Mouse (Mus musculus): ENCODE data around the gene P4htm. TPM values are rescaled to one million over a fixed set of nuclear protein-coding genes. Genes with fewer than 3 reads are reported as not detected.

P4htm gene
- total and polyA plus RNA-seq, 2 experiments from 2014 or later: 48.7 to 65.8 TPM

DNA sequence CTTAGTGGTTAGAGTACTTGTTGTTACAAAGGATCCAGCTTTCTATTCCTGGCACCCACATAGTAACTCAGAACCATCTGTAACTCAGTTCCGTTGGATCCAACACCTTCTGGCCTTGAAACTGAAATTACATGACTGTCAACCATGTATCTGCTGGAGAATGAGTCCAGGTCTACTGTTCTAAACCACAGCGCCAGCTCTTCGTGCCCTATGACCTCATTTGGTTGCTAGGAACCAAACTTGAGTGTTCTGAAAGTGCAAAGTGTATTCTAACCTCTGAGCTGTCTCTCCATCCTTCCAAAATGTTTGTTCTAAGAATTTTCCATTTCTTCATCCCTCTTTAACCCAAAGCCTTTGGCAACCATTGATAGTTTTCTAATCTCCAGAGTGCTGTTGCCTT is 51.5 kb downstream of the P4htm start:
- H3K27ac ChIP-seq (ENCODE audit: low read depth, low read length): no peak overlapping the region
- DNase-seq (ENCODE audit: low spot score): no peak
- no peak overlapping the region for H3K4me2 ChIP-seq (ENCODE audit: low read depth, low read length, poor library complexity, severe bottlenecking)
- 97% methylated on average over 3 of the region's 3 CpGs for WGBS
- ATAC-seq (ENCODE audit: low FRiP score): no peak
- no peak overlapping the region for H3K4me3 ChIP-seq (ENCODE audit: low read depth, low read length)
- H3K9ac ChIP-seq (replicated peaks; ENCODE audit: low read length, poor library complexity, severe bottlenecking): no peak overlapping the region
- H3K27me3 ChIP-seq (ENCODE audit: insufficient read depth, low read length): no peaks in the 10 kb centered on the region
- H3K36me3 ChIP-seq (ENCODE audit: insufficient read depth, low read length): peaks cover 59% of the 10 kb centered on the region
- TF ChIP-seq CTCF (IDR thresholded peaks at IDR 0.05): no peak
- H3K9me3 ChIP-seq (ENCODE audit: low read length): no peaks in the 10 kb centered on the region
- H3K4me1 ChIP-seq (ENCODE audit: insufficient read depth, low read length): no peaks in the 10 kb centered on the region

DNA sequence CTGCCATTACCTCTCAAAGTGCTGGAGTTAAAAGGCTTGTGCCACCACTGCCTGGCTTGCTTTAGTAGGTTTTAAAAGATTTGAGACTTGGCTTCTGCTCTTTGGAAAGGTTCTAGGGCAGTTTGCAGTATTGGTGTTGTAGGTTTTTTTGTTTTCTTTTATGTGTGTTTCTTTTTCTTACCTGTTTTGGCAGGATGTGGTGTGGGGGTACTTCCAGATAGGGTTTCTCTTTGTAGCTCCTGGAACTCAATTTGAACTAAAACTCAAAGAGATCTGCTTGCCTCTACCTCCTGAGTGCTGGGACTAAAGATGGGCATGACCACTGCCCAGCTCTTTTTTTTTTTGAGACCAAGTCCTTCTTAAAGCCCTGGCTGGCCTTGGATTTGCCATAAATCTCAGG is 56.6 kb downstream of the P4htm start:
- no peak for TF ChIP-seq CTCF (IDR thresholded peaks at IDR 0.05)
- Histone ChIP-seq H3K27ac (ENCODE audit: low read depth, low read length) (no peak overlapping the region), H3K4me2 (ENCODE audit: low read depth, low read length, poor library complexity, severe bottlenecking) (no peak overlapping the region), H3K27me3 (ENCODE audit: insufficient read depth, low read length) (no peaks in the 10 kb centered on the region), H3K4me1 (ENCODE audit: insufficient read depth, low read length) (no peaks in the 10 kb centered on the region), H3K9me3 (ENCODE audit: low read length) (no peaks in the 10 kb centered on the region), H3K9ac (replicated peaks; ENCODE audit: low read length, poor library complexity, severe bottlenecking) (no peak overlapping the region), H3K36me3 (ENCODE audit: insufficient read depth, low read length) (peaks cover 58% of the 10 kb centered on the region), H3K4me3 (ENCODE audit: low read depth, low read length) (no peak overlapping the region)
- ATAC-seq (ENCODE audit: low FRiP score) (no peak), DNase-seq (ENCODE audit: low spot score) (no peak)

DNA sequence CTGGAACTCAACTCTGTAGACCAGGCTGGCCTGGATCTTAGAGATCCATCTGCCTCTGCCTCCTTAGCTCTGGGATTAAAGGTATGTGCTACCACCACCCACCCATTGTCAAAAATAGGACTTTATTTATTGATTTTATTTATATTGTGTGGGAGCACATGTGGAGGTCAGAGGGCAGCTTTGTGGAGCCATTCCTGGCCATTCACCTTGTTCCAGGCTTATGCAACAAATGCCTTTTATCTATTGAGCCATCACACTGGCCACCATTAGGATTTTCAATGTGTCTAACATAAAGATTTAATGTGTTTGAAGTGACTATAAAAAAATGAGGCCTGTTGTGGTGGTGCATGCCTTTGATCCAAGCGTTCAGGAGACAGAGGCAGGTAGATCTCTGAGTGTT is 66.0 kb downstream of the P4htm start:
- H3K27ac ChIP-seq (ENCODE audit: low read depth, low read length): no peak overlapping the region
- 93% methylated on average over 1 of the region's 1 CpGs for WGBS
- no peaks in the 10 kb centered on the region for H3K27me3 ChIP-seq (ENCODE audit: insufficient read depth, low read length)
- DNase-seq (ENCODE audit: low spot score) (no peak), ATAC-seq (ENCODE audit: low FRiP score) (no peak)
- no peaks in the 10 kb centered on the region for H3K4me1 ChIP-seq (ENCODE audit: insufficient read depth, low read length)
- no peak overlapping the region for H3K4me3 ChIP-seq (ENCODE audit: low read depth, low read length)
- TF ChIP-seq CTCF (IDR thresholded peaks at IDR 0.05): no peak
- no peaks in the 10 kb centered on the region for H3K9me3 ChIP-seq (ENCODE audit: low read length)
- H3K4me2 ChIP-seq (ENCODE audit: low read depth, low read length, poor library complexity, severe bottlenecking): no peak overlapping the region
- no peak overlapping the region for H3K9ac ChIP-seq (replicated peaks; ENCODE audit: low read length, poor library complexity, severe bottlenecking)
- peaks cover 44% of the 10 kb centered on the region for H3K36me3 ChIP-seq (ENCODE audit: insufficient read depth, low read length)

DNA sequence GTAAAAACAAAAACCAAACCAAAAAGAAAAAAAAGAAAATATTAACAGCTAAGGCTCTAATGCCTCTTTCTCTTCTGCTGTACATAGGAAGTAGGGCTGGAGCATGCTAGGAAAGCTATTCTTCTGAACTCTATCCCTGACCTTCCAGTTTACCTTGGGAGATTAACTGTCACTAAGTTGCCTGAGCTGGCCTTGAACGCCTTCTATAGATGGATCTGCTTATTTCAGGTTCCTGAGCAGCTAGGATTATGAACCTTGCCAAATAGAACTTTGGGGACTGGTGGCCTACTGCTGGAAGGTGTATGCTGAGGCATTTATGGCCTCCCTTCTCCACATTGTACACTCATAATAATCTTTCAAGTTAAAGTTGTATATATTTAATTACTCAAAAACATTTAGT is 66.5 kb downstream of the P4htm start:
- H3K36me3 ChIP-seq (ENCODE audit: insufficient read depth, low read length): peaks cover 39% of the 10 kb centered on the region
- H3K4me3 ChIP-seq (ENCODE audit: low read depth, low read length): no peak overlapping the region
- H3K9ac ChIP-seq (replicated peaks; ENCODE audit: low read length, poor library complexity, severe bottlenecking): no peak overlapping the region
- H3K27me3 ChIP-seq (ENCODE audit: insufficient read depth, low read length): no peaks in the 10 kb centered on the region
- H3K4me2 ChIP-seq (ENCODE audit: low read depth, low read length, poor library complexity, severe bottlenecking): no peak overlapping the region
- ATAC-seq (ENCODE audit: low FRiP score) (no peak), DNase-seq (ENCODE audit: low spot score) (no peak)
- no peak overlapping the region for H3K27ac ChIP-seq (ENCODE audit: low read depth, low read length)
- TF ChIP-seq CTCF (IDR thresholded peaks at IDR 0.05): no peak
- 82% methylated on average over 1 of the region's 1 CpGs for WGBS
- H3K9me3 ChIP-seq (ENCODE audit: low read length): no peaks in the 10 kb centered on the region
- no peaks in the 10 kb centered on the region for H3K4me1 ChIP-seq (ENCODE audit: insufficient read depth, low read length)

MicroRNA genes within 50 kb of the gene (microRNA counts, 519-probe panel; counts per million panel counts)
- 3,794 counts per million, percentile 79 among the panel's probes with 10 or more counts for microRNA mmu-miR-191
- microRNA mmu-miR-425: 2,067 counts per million, percentile 65 among the panel's probes with 10 or more counts

Small RNA genes lying within 50 kb of the gene (microRNA-seq; reads per million reads assigned to microRNA genes)
- not detected for gene Gm24083 (ENCODE audit: borderline number of aligned reads)
- not detected for gene Mir191 (ENCODE audit: borderline number of aligned reads)
- 1,230 reads per million, percentile 77 among the genes with 10 or more reads in this experiment for gene Mir425 (ENCODE audit: borderline number of aligned reads)

Other genes with a start within 250 kb of the P4htm start
- gene Usp4, start 249.8 kb downstream of the P4htm start, total RNA-seq (2014; rRNA removed): 114 and 132 TPM in 2 replicates
- 102 and 106 TPM in 2 replicates for gene Usp4, start 249.8 kb downstream of the P4htm start, polyA plus RNA-seq (2015; fragmentation: Nextera tagmentation; extraction: Ambion mirVana)
- gene 1700102P08Rik, start 204.9 kb downstream of the P4htm start, total RNA-seq (2014; rRNA removed): 2.1 and 3.0 TPM in 2 replicates
- 0.99 and 1.4 TPM in 2 replicates for gene 1700102P08Rik, start 204.9 kb downstream of the P4htm start, polyA plus RNA-seq (2015; fragmentation: Nextera tagmentation; extraction: Ambion mirVana)
- gene Ccdc36, start 169.2 kb downstream of the P4htm start, total RNA-seq (2014; rRNA removed): 1.5 and 2.0 TPM in 2 replicates
- gene Ccdc36, start 169.2 kb downstream of the P4htm start, polyA plus RNA-seq (2015; fragmentation: Nextera tagmentation; extraction: Ambion mirVana): 1.9 TPM in 2 replicates
- gene BC048562, start 161.2 kb downstream of the P4htm start, total RNA-seq (2014; rRNA removed): not detected in 2 replicates
- not detected in 2 replicates for gene BC048562, start 161.2 kb downstream of the P4htm start, polyA plus RNA-seq (2015; fragmentation: Nextera tagmentation; extraction: Ambion mirVana)
- 37.3 and 39.8 TPM in 2 replicates for gene Ccdc71, start 137.1 kb downstream of the P4htm start, total RNA-seq (2014; rRNA removed)
- 56.8 and 61.2 TPM in 2 replicates for gene Ccdc71, start 137.1 kb downstream of the P4htm start, polyA plus RNA-seq (2015; fragmentation: Nextera tagmentation; extraction: Ambion mirVana)
- gene Klhdc8b, start 136.1 kb downstream of the P4htm start, total RNA-seq (2014; rRNA removed): 82.4 and 86.3 TPM in 2 replicates
- gene Klhdc8b, start 136.1 kb downstream of the P4htm start, polyA plus RNA-seq (2015; fragmentation: Nextera tagmentation; extraction: Ambion mirVana): 56.1 and 59.2 TPM in 2 replicates
- 56.5 and 169 TPM in 2 replicates for gene Lamb2, start 117.9 kb downstream of the P4htm start, total RNA-seq (2014; rRNA removed)
- 15.8 and 18.5 TPM in 2 replicates for gene Lamb2, start 117.9 kb downstream of the P4htm start, polyA plus RNA-seq (2015; fragmentation: Nextera tagmentation; extraction: Ambion mirVana)
- 86.5 and 113 TPM in 2 replicates for gene Usp19, start 107.1 kb downstream of the P4htm start, total RNA-seq (2014; rRNA removed)
- gene Usp19, start 107.1 kb downstream of the P4htm start, polyA plus RNA-seq (2015; fragmentation: Nextera tagmentation; extraction: Ambion mirVana): 48.2 and 50.7 TPM in 2 replicates
- gene Qars, start 90.0 kb downstream of the P4htm start, total RNA-seq (2014; rRNA removed): 107 and 146 TPM in 2 replicates
- 62.0 and 62.6 TPM in 2 replicates for gene Qars, start 90.0 kb downstream of the P4htm start, polyA plus RNA-seq (2015; fragmentation: Nextera tagmentation; extraction: Ambion mirVana)
- gene Qrich1, start 80.9 kb downstream of the P4htm start, total RNA-seq (2014; rRNA removed): 240 and 284 TPM in 2 replicates
- 103 and 109 TPM in 2 replicates for gene Qrich1, start 80.9 kb downstream of the P4htm start, polyA plus RNA-seq (2015; fragmentation: Nextera tagmentation; extraction: Ambion mirVana)
- gene Impdh2, start 37.4 kb downstream of the P4htm start, total RNA-seq (2014; rRNA removed): 81.3 and 81.7 TPM in 2 replicates
- 93.7 and 96.6 TPM in 2 replicates for gene Impdh2, start 37.4 kb downstream of the P4htm start, polyA plus RNA-seq (2015; fragmentation: Nextera tagmentation; extraction: Ambion mirVana)
- gene Ndufaf3, start 30.2 kb downstream of the P4htm start, total RNA-seq (2014; rRNA removed): 56.9 and 62.9 TPM in 2 replicates
- 93.1 and 93.8 TPM in 2 replicates for gene Ndufaf3, start 30.2 kb downstream of the P4htm start, polyA plus RNA-seq (2015; fragmentation: Nextera tagmentation; extraction: Ambion mirVana)
- 98.3 and 119 TPM in 2 replicates for gene Dalrd3, start 27.8 kb downstream of the P4htm start, total RNA-seq (2014; rRNA removed)
- 310 and 313 TPM in 2 replicates for gene Dalrd3, start 27.8 kb downstream of the P4htm start, polyA plus RNA-seq (2015; fragmentation: Nextera tagmentation; extraction: Ambion mirVana)
- 610 and 628 TPM in 2 replicates for gene Wdr6, start 18.9 kb downstream of the P4htm start, total RNA-seq (2014; rRNA removed)
- 378 and 391 TPM in 2 replicates for gene Wdr6, start 18.9 kb downstream of the P4htm start, polyA plus RNA-seq (2015; fragmentation: Nextera tagmentation; extraction: Ambion mirVana)
- 43.1 and 61.9 TPM in 2 replicates for gene Arih2, start 51.7 kb upstream of the P4htm start, total RNA-seq (2014; rRNA removed)
- 36.7 and 37.3 TPM in 2 replicates for gene Arih2, start 51.7 kb upstream of the P4htm start, polyA plus RNA-seq (2015; fragmentation: Nextera tagmentation; extraction: Ambion mirVana)
- 32.5 and 50.8 TPM in 2 replicates for gene Slc25a20, start 64.4 kb upstream of the P4htm start, total RNA-seq (2014; rRNA removed)
- gene Slc25a20, start 64.4 kb upstream of the P4htm start, polyA plus RNA-seq (2015; fragmentation: Nextera tagmentation; extraction: Ambion mirVana): 44.4 and 45.4 TPM in 2 replicates
- gene Prkar2a, start 91.6 kb upstream of the P4htm start, total RNA-seq (2014; rRNA removed): 107 and 137 TPM in 2 replicates
- gene Prkar2a, start 91.6 kb upstream of the P4htm start, polyA plus RNA-seq (2015; fragmentation: Nextera tagmentation; extraction: Ambion mirVana): 44.8 and 49.7 TPM in 2 replicates
- gene Ip6k2, start 186.1 kb upstream of the P4htm start, total RNA-seq (2014; rRNA removed): 126 and 138 TPM in 2 replicates
- gene Ip6k2, start 186.1 kb upstream of the P4htm start, polyA plus RNA-seq (2015; fragmentation: Nextera tagmentation; extraction: Ambion mirVana): 228 and 230 TPM in 2 replicates
- gene Nckipsd, start 210.7 kb upstream of the P4htm start, total RNA-seq (2014; rRNA removed): 30.1 and 83.4 TPM in 2 replicates
- 25.7 and 32.5 TPM in 2 replicates for gene Nckipsd, start 210.7 kb upstream of the P4htm start, polyA plus RNA-seq (2015; fragmentation: Nextera tagmentation; extraction: Ambion mirVana)
- gene Celsr3, start 228.7 kb upstream of the P4htm start, total RNA-seq (2014; rRNA removed): 61.7 and 76.3 TPM in 2 replicates
- gene Celsr3, start 228.7 kb upstream of the P4htm start, polyA plus RNA-seq (2015; fragmentation: Nextera tagmentation; extraction: Ambion mirVana): 7.2 and 7.4 TPM in 2 replicates

Measured in midbrain, postnatal 0 days (tissue).